Mouse (Mus musculus) bone marrow, adult 2 months (tissue): Measurements from ENCODE around the gene Pbx2.

Experiments used
- CTCF ChIP-seq: fragments of 200-500 bp; IDR thresholded peaks from 2 replicates; pipeline ENCODE4 v1.5.1; 2011; ENCODE audit warnings: low read length, control low read depth; ENCODE audit not compliant: control insufficient read depth, insufficient read depth
- POLR2A ChIP-seq: fragments of 200-500 bp; IDR thresholded peaks from 2 replicates; pipeline ENCODE4 v1.6.1; 2011; ENCODE audit warnings: low read depth, mild to moderate bottlenecking, control low read depth, low read length, borderline replicate concordance; ENCODE audit not compliant: control insufficient read depth

- TF ChIP-seq CTCF (no peak), POLR2A (no peak)
Observed at GRCm38 (mm10) chr17:34546797-34547196, 44.3 kb upstream of the Pbx2 start.
